Mouse (Mus musculus) kidney, postnatal 4 days (tissue): ENCODE measurements around the gene Exoc1.
A peak's percentile ranks its signal among the peaks of the same experiment; 100 is the strongest.

ENCODE experiments used
- DNase-seq, 2 experiments: peaks; one replicate each; pipeline ENCODE4 v3.0.0; 2021; ENCODE audit warnings: mixed read lengths in 2 of 2

Exoc1 gene

GRCm38 (mm10) chr5:76529040-76529703, at the start of gene Exoc1:
TSS of gene Exoc1 (plus strand) at chr5:76529311.
- DNase-seq: peak; percentile 95 to 96

GRCm38 (mm10) chr5:76483811-76484210, 45.3 kb upstream of the Exoc1 start, which contains the start of gene Gm7271:
TSS of gene Gm7271 (plus strand) at chr5:76484040.
- no peak for DNase-seq

GRCm38 (mm10) chr5:76495126-76495525, 34.0 kb upstream of the Exoc1 start:
- DNase-seq: no peak

DNA sequence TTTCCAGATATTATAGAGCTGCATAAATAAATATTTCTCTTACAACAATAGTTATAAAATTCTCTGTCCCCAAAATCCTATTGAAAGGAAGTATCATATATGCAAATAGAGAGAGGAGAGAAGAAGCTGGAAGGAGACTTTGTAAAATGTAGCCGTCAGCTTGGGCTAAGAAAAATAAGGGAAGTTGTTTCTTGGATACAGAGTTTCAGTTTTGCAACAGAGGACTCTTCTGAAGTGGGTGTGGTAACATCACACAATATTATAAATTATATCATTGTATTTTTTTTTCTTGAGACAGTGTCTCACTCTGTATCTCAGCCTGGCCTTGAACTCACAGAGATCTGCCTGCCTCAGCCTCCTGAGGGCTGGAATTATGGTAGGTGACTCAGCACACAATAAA, 6.7 kb upstream of the Exoc1 start:
- no peak for DNase-seq

GRCm38 (mm10) chr5:76524623-76525022, 4.5 kb upstream of the Exoc1 start:
- DNase-seq: no peak

DNA sequence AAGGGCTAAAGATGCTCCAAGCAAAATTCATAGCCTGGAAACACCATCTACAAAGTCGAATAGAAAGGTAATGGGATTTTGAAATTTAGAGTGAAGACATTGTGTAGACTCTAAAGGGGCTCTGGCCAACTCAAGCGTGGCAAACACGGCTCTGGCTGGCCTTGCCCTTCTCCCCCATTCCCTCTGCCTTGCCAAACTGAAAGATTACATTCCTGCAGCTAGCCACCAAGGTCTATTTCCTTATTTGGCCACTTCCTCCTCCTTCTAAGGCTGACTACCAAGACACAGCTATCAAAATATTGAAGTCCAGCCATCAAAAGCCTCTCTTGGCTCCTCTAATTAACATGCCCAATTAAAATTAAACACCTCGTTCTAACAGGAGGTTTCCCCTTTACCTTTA, 4.0 kb upstream of the Exoc1 start:
- no peak for DNase-seq

- no peak for DNase-seq
These were observed 3.3 kb upstream of the Exoc1 start for GRCm38 (mm10) chr5:76525829-76526228.

GRCm38 (mm10) chr5:76529704-76530066, 574 bp downstream of the Exoc1 start:
- no peak for DNase-seq

GRCm38 (mm10) chr5:76533186-76533585, 4.1 kb downstream of the Exoc1 start:
- no peak for DNase-seq

DNA sequence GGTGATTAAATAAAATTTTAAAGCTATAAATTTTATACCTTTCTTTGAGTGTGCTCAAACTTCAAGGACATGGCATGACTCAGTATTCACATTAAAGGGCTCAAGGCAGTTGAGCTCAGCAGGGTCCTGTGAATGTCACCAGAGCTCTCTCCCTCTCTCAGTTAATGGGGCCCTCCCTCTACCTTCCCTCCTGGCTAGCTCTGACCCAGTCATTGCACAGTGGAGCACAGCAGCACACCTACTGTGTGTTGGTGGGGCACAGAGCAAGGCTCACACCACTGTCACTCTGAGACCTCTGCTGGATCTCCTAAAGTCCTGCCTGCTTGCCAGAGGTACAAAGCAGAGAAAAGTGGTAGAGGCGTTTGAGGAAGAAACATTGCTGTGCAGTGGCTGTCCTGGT, 7.1 kb downstream of the Exoc1 start:
- no peak for DNase-seq

DNA sequence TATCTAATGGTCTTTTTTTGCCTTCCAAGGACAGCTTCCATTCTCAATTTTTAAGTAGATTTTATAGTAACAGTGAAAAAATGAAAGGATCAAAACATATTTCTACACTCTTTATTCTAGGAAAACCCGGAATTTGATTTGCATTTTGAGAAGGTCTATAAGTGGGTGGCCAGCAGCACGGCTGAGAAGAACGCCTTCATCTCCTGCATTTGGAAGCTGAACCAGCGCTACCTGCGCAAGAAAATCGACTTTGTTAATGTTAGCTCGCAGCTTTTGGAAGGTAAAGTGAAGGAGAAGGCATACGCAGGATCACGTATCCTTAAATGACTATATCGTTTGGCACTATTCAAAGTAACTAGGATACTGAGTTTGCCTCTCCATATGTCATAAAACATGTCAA, 8.5 kb downstream of the Exoc1 start:
- DNase-seq: no peak

- DNase-seq: no peak
These were observed 11.1 kb downstream of the Exoc1 start for GRCm38 (mm10) chr5:76540181-76540580.

DNA sequence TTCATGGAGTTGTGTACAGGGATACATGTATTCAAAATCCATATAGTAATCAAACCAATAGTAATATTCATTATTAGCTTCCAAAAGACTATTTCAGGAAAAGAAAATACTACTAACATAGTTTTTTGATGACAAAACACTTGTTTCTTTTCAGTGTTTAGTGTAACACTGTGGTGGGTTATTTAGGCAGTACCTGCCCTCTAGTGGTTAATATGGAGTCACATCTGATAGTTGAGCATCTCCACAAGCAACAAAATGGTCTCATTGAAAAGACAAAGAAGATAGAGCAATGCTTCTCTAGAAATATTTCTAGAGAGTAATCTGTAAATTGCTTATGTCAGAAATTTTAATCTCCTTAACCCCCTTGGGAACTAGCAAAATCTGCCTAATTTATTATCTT, 11.7 kb downstream of the Exoc1 start:
- DNase-seq: no peak

- no peak for DNase-seq
These were observed 14.1 kb downstream of the Exoc1 start for GRCm38 (mm10) chr5:76543200-76543599.

DNA sequence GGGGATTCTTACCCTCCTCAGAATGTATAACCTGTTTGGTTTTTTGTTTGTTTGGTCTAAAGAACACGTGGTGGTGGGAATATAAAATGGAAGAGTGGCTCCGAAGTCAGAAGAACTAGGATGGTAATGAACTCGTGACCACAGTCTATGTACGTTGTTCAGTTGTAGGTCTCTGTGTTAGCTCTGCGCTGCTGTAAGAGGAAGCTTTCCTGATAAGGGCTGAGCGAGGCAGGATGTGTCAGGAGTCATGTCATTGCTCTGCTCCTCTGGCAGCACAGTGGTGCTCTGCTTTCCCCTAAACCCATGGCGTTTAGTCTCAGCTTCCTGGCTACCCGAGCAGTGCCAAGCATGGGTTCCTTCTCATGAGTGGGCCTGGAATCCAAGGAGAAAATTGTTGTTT, 21.3 kb downstream of the Exoc1 start:
- no peak for DNase-seq

- DNase-seq: peak; percentile 75 to 79
These were observed 36.2 kb downstream of the Exoc1 start for GRCm38 (mm10) chr5:76565321-76565720.

GRCm38 (mm10) chr5:76574251-76574650, 45.1 kb downstream of the Exoc1 start:
- peak in 1 of 2 experiments; percentile 6 for DNase-seq

DNA sequence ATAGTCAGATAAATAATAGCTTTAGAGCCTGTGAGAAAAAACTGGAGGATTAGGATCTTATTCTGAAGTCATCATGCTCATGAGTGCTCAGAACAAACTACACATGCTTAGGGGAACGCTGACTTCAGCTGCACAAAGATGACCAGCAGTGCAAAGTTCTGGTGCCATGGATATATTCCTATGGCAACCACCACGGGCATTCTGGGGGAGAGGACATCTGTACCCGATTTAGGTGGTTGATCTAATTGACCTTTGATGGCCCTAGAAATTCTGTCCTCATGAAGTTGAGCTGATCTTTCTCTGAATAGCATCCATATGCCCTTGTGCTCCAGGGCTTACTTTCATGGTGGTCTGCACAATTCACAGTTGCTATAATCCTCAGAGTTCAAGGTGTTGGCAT, 47.9 kb downstream of the Exoc1 start:
- DNase-seq: no peak

DNA sequence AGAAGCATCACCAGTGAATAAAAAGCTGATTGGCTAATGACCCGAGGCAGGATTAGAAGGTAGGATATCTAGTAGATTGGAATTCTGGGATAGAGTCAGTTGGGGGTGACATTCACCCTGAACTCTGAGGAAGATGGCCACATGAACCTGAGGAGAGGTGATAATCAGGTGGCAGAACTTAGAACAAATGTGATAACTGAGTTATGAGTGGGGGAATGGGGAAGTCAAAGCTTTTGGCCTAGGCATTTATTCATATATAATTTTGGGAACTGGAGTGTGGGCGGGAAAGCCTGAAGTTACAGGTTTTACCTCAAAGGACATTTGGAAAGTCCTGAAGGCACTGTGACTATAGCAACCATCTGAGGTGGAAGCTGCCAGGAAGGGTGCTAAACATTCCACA, 56.3 kb downstream of the Exoc1 start:
- no peak for DNase-seq

- DNase-seq: peak; percentile 94 to 96
These were observed 59.6 kb downstream of the Exoc1 start, which contains the start of gene Cep135 for GRCm38 (mm10) chr5:76588551-76589283. TSS of gene Cep135 (plus strand) at chr5:76588698.

DNA sequence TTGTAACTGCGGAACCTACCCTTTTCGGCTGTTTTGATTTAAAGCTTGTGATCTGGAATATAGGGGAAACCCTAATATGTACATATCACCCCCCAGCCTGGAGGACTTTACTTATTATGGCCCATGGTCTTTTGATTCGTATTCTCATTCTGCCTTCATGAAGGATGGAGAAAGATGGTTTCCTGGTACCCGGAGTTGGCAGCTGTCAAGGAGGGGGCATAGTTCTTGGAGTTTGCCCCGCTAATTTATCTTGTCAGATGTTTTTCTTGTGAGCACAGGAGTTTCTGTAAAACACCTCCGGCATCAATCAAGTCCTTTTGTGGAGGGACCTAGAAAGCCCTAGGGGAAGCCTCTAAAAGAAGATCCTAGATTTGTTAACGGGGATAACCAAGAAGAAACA, 60.2 kb downstream of the Exoc1 start:
- no peak for DNase-seq

DNA sequence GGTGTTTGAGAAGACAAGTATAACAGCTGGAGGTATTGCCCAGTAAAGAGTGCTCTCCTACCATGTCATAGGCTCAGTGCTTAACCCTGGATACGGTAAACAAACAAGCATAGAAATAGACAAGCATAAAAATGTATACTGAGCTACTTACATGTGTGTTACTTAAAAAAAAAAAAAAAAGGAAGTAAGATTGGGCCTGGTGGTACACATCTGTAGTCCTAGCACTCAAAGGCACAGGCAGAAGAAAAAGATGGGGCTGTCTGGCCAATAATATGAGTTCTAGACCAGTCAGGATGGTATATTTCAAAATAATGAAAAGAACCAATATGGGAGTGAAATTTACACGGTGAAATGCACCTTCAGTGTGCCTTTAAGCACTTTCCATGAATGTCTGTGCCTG, 60.9 kb downstream of the Exoc1 start:
- no peak for DNase-seq

DNA sequence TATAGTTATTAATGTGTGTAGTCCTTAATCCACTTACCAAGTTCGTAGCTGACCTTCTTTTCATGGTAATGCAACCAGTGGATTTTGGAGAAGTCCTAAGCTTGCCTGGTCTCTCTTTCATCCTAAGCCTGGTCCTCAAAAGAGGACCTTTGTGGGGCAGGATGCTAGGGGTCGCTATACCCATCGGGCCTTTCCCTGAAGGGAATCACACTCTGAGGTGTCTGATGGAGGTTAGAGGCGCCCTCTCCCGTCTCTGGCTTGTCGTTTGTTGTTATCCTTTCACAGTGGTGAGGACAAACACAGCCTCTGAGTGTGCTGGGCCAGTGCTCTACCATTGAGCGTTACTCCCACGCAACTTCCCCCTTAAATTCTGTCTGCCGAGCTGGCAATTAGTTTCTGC, 62.8 kb downstream of the Exoc1 start:
- no peak for DNase-seq

DNA sequence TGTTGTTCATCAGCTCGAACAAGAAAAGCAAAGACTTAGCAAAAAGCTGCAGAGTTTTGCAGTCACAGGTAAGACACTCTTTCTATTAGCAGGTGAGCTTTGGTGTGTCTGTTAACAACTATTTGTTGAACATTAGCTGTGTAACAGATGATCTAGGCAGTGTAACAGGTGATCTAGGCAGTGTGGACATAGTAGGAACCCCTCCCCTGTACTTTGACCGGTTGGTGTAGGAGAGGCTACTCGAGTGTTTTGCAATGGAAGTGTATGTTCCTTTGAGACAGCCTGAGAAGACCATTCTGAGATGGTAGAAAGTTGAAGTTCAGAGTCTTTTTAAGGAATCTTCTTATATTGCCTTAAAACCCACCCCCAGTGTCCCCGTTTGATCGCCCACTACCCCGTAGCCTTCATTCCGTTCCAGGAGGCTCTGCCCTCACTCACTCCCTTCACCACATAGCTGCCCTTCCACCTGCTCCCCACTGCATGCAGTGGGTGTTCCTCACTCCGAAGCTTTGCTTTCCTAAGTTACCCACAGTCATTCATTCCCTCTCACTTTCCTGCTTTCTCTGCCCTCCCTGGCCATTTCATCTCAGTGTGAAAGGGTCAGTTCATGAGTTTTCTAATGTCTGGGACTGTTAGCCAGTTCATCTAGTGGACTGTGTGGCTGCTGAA, 80.7 kb downstream of the Exoc1 start:
- no peak for DNase-seq
